Mouse (Mus musculus) heart, postnatal 0 days (tissue): Measurements from ENCODE around the gene Cbx6. TPM values are rescaled to one million over a fixed set of nuclear protein-coding genes. Genes with fewer than 3 reads are reported as not detected.

Experiments used
- ATAC-seq: fragments of 200-750 bp; cut with Nextera tagmentation; 2 replicates; pipeline ENCODE4 v1.8.0; 2017; ENCODE audit warnings: low read depth, moderate number of reproducible peaks, moderate library complexity; ENCODE audit not compliant: insufficient read depth
- DNase-seq: peaks from one replicate; pipeline ENCODE4 v3.0.0-alpha.2; 2016; ENCODE audit warnings: low spot score
- H3K27ac ChIP-seq: fragments of 300-500 bp; sonication (generic); 2 replicates; pipeline ENCODE4 v1.5.1; 2014; ENCODE audit warnings: low read depth, mild to moderate bottlenecking
- H3K27me3 ChIP-seq: fragments of 300-500 bp; sonication (generic); 2 replicates; pipeline ENCODE4 v1.6.1; 2014; ENCODE audit warnings: low read length, mixed read lengths; ENCODE audit not compliant: control insufficient read depth, insufficient read depth
- H3K36me3 ChIP-seq: fragments of 300-500 bp; sonication (generic); replicated peaks from 2 replicates; pipeline ENCODE4 v1.6.1; 2014; ENCODE audit warnings: low read length, mixed read lengths; ENCODE audit not compliant: control insufficient read depth, insufficient read depth
- H3K4me1 ChIP-seq: fragments of 300-500 bp; sonication (generic); 2 replicates; pipeline ENCODE4 v1.6.1; 2014; ENCODE audit warnings: antibody characterized with exemption; ENCODE audit not compliant: control insufficient read depth, insufficient read depth
- H3K4me2 ChIP-seq: fragments of 300-500 bp; sonication (generic); 2 replicates; pipeline ENCODE4 v1.6.1; 2014; ENCODE audit warnings: low read depth, mild to moderate bottlenecking, low read length, moderate library complexity
- H3K4me3 ChIP-seq: fragments of 300-500 bp; sonication (generic); 2 replicates; pipeline ENCODE4 v1.5.1; 2014; ENCODE audit warnings: low read depth, low read length
- H3K9ac ChIP-seq: fragments of 300-500 bp; sonication (generic); replicated peaks from 2 replicates; pipeline ENCODE4 v1.6.1; 2014; ENCODE audit warnings: low read depth, low read length, mixed read lengths
- H3K9me3 ChIP-seq: fragments of 300-500 bp; sonication (generic); replicated peaks from 2 replicates; pipeline ENCODE4 v1.6.1; 2016; ENCODE audit warnings: low read length; ENCODE audit not compliant: control insufficient read depth
- CTCF ChIP-seq: IDR thresholded peaks from 2 replicates; pipeline ENCODE4 v1.5.1; 2016; ENCODE audit warnings: antibody characterized with exemption, control low read depth, low read depth
- EP300 ChIP-seq: IDR thresholded peaks from 2 replicates; pipeline ENCODE4 v1.6.1; 2016; ENCODE audit warnings: antibody characterized with exemption, low read depth
- WGBS: fragments of 180-500 bp; shearing (Covaris S2); extraction: QIAGEN DNeasy Blood & Tissue Kit; methylation state at CpG from one replicate; pipeline ENCODE4 v1.1.7; 2014; 5-methylcytosine and 5-hydroxymethylcytosine counted together
- polyA plus RNA-seq: library from polyadenylated mRNA; unstranded; fragments of >200 nt; fragmentation: Nextera tagmentation; extraction: Ambion mirVana; gene quantifications from 2 replicates; pipeline ENCODE4 v1.2.1, GENCODE M21; 2015
- total RNA-seq: library from RNA; depleted of rRNA; stranded (reverse); fragments of >200 nt; gene quantifications from 2 replicates; pipeline ENCODE4 v1.2.3, GENCODE M21; 2014; ENCODE audit warnings: low replicate concordance

The Cbx6 gene
- total and polyA plus RNA-seq, 2 experiments from 2014 or later: 24.9 to 51.8 TPM

- 60% methylated on average over 2 of the region's 2 CpGs for WGBS
Observed at GRCm38 (mm10) chr15:79840281-79840680, 5.8 kb upstream of the Cbx6 start.

GRCm38 (mm10) chr15:79834881-79835260 is 383 bp upstream of the Cbx6 start:
- Histone ChIP-seq H3K27ac (peak overlapping the region; percentile 85), H3K4me2 (peak overlapping the region; percentile 93; the same call in 1 of the 2 replicates), H3K27me3 (no peaks in the 10 kb centered on the region), H3K4me3 (no peak overlapping the region), H3K9me3 (no peaks in the 10 kb centered on the region), H3K4me1 (peaks cover 12% of the 10 kb centered on the region), H3K36me3 (0 out of 2 replicates have a peak, but pooled peaks cover 3% of the 10 kb centered on the region), H3K9ac (no peak overlapping the region)
- ATAC-seq (no peak), DNase-seq (no peak)
- 62% methylated on average over 9 of the region's 9 CpGs for WGBS
- TF ChIP-seq EP300: no peak
- no peak for TF ChIP-seq CTCF

More at GRCm38 (mm10) chr15:79840281-79840680, 5.8 kb upstream of the Cbx6 start:
- H3K4me2 ChIP-seq: no peak overlapping the region
- ATAC-seq (no peak), DNase-seq (no peak)
- no peak overlapping the region for H3K4me3 ChIP-seq
- no peak overlapping the region for H3K27ac ChIP-seq
- no peaks in the 10 kb centered on the region for H3K9me3 ChIP-seq
- no peaks in the 10 kb centered on the region for H3K36me3 ChIP-seq
- H3K27me3 ChIP-seq: no peaks in the 10 kb centered on the region
- no peak overlapping the region for H3K9ac ChIP-seq
- H3K4me1 ChIP-seq: no peaks in the 10 kb centered on the region
- TF ChIP-seq EP300: no peak
- TF ChIP-seq CTCF: no peak

GRCm38 (mm10) chr15:79833251-79834050 is 1.0 kb downstream of the Cbx6 start:
- Histone ChIP-seq H3K27ac (peak overlapping the region; percentile 85), H3K4me1 (peaks cover 12% of the 10 kb centered on the region), H3K9ac (peak overlapping the region; percentile 85), H3K36me3 (peaks cover 3% of the 10 kb centered on the region; the same call in 1 of the 2 replicates), H3K4me3 (peak overlapping the region; percentile 91), H3K9me3 (no peaks in the 10 kb centered on the region), H3K4me2 (peak overlapping the region; percentile 93), H3K27me3 (no peaks in the 10 kb centered on the region)
- TF ChIP-seq CTCF: no peak
- TF ChIP-seq EP300: no peak
- under 1% methylated on average over 41 of the region's 41 CpGs for WGBS
- DNase-seq (peak; percentile 29), ATAC-seq (no peak)

GRCm38 (mm10) chr15:79832064-79832900 is 2.2 kb downstream of the Cbx6 start:
- peak overlapping the region; percentile 91; the same call in 1 of the 2 replicates for H3K4me3 ChIP-seq
- peak overlapping the region; percentile 93 for H3K4me2 ChIP-seq
- peaks cover 12% of the 10 kb centered on the region for H3K4me1 ChIP-seq
- no peak overlapping the region for H3K9ac ChIP-seq
- no peaks in the 10 kb centered on the region for H3K9me3 ChIP-seq
- TF ChIP-seq EP300 (no peak), CTCF (peak; percentile 91)
- peaks cover 14% of the 10 kb centered on the region for H3K36me3 ChIP-seq
- peak overlapping the region; percentile 85; the same call in 1 of the 2 replicates for H3K27ac ChIP-seq
- ATAC-seq: no peak; the same call in 1 of the 2 replicates
- no peaks in the 10 kb centered on the region for H3K27me3 ChIP-seq
- 35% methylated on average over 18 of the region's 18 CpGs for WGBS
- DNase-seq: peak; percentile 69

- WGBS: 13% methylated on average over 4 of the region's 4 CpGs
- Histone ChIP-seq H3K27ac (no peak overlapping the region), H3K4me3 (no peak overlapping the region), H3K9ac (no peak overlapping the region), H3K4me2 (no peak overlapping the region), H3K4me1 (peaks cover 12% of the 10 kb centered on the region), H3K9me3 (no peaks in the 10 kb centered on the region), H3K36me3 (peaks cover 29% of the 10 kb centered on the region), H3K27me3 (no peaks in the 10 kb centered on the region)
- DNase-seq: peak; percentile 82
- ATAC-seq: no peak
- TF ChIP-seq EP300 (no peak), CTCF (peak; percentile 88)
Observed at GRCm38 (mm10) chr15:79830388-79830787, 4.1 kb downstream of the Cbx6 start.
